Mouse (Mus musculus) ES-Bruce4 (cell line): ENCODE results near the gene Lgalsl.

Experiments used
- CTCF ChIP-seq: IDR thresholded peaks from one replicate; pipeline ENCODE4 v1.8.1; 2011; ENCODE audit warnings: low read depth, low read length
- POLR2A ChIP-seq: IDR thresholded peaks from one replicate; pipeline ENCODE4 v1.8.1; 2011; ENCODE audit warnings: low read length; ENCODE audit not compliant: insufficient read depth

- no peak for TF ChIP-seq CTCF
- TF ChIP-seq POLR2A: no peak
Observed at GRCm38 (mm10) chr11:20786191-20786590, 44.7 kb downstream of the Lgalsl start.
